Mouse (Mus musculus) cerebellum, adult 11 months (tissue): ENCODE data around the gene Mrpl40.

Experiments used
- DNase-seq: peaks from one replicate; pipeline ENCODE4 v3.0.0; 2022

Gene Mrpl40

GRCm38 (mm10) chr16:18822925-18823324 is 53.7 kb downstream of the Mrpl40 start:
- no peak for DNase-seq

DNA sequence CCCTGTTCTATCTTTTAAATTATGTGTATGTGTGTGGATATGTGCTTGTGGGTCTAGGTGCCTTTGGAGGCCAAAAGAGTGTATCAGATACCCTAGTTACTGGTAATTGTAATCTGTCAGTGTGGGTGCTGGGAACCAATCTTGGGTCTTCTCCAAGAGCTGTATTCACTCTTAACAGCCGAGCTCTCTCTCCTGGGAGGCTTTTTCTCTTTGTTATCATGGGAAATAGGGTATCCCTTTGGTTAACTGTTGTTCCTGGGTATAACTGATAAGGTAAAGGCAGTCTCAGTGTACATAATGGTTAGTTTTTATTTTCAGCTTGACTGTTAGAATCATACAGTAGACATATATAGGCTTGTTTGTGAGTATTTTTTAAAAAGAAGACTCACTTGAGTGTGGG is 54.3 kb downstream of the Mrpl40 start:
- no peak for DNase-seq
